Mouse (Mus musculus) forebrain, embryonic 11.5 days (tissue): Measurements from ENCODE around the gene Pard3. TPM values are rescaled to one million over a fixed set of nuclear protein-coding genes. Genes with fewer than 3 reads are reported as not detected.

Source experiments
- ATAC-seq: fragments of 200-750 bp; cut with Nextera tagmentation; replicated peaks from 2 replicates; pipeline ENCODE4 v1.8.0; 2017; ENCODE audit warnings: moderate TSS enrichment; ENCODE audit not compliant: low FRiP score
- DNase-seq: peaks from one replicate; pipeline ENCODE4 v3.0.0-alpha.2; 2017; ENCODE audit warnings: low spot score
- H3K27ac ChIP-seq: fragments of 300-500 bp; sonication (generic); 2 replicates; pipeline ENCODE4 v1.5.1; 2014; ENCODE audit warnings: low read depth, low read length
- H3K27me3 ChIP-seq: fragments of 300-500 bp; sonication (generic); 2 replicates; pipeline ENCODE4 v1.6.1; 2014; ENCODE audit warnings: mild to moderate bottlenecking, low read length, mixed read lengths; ENCODE audit not compliant: control insufficient read depth, insufficient read depth
- H3K36me3 ChIP-seq: fragments of 300-500 bp; sonication (generic); 2 replicates; pipeline ENCODE4 v1.6.1; 2014; ENCODE audit warnings: mild to moderate bottlenecking, low read length, moderate library complexity, mixed read lengths; ENCODE audit not compliant: control insufficient read depth, insufficient read depth
- H3K4me1 ChIP-seq: fragments of 300-500 bp; sonication (generic); replicated peaks from 2 replicates; pipeline ENCODE4 v1.6.1; 2014; ENCODE audit warnings: low read length, mixed read lengths; ENCODE audit not compliant: control insufficient read depth, insufficient read depth
- H3K4me2 ChIP-seq: fragments of 300-500 bp; sonication (generic); 2 replicates; pipeline ENCODE4 v1.6.1; 2014; ENCODE audit warnings: low read depth, mild to moderate bottlenecking, low read length, moderate library complexity, mixed read lengths; ENCODE audit not compliant: severe bottlenecking
- H3K4me3 ChIP-seq: fragments of 300-500 bp; sonication (generic); 2 replicates; pipeline ENCODE4 v1.5.1; 2014; ENCODE audit warnings: low read depth, low read length
- H3K9ac ChIP-seq: fragments of 300-500 bp; sonication (generic); 2 replicates; pipeline ENCODE4 v1.6.1; 2014; ENCODE audit warnings: low read length
- H3K9me3 ChIP-seq: fragments of 300-500 bp; sonication (generic); 2 replicates; pipeline ENCODE4 v1.6.1; 2016; ENCODE audit warnings: low read length, mixed read lengths; ENCODE audit not compliant: control insufficient read depth
- WGBS: fragments of 180-500 bp; shearing (Covaris S2); extraction: QIAGEN DNeasy Blood & Tissue Kit; methylation state at CpG from one replicate; pipeline ENCODE4 v1.1.7; 2014; 5-methylcytosine and 5-hydroxymethylcytosine counted together
- polyA plus RNA-seq: library from polyadenylated mRNA; unstranded; fragments of >200 nt; fragmentation: Nextera tagmentation; extraction: Ambion mirVana; gene quantifications from 2 replicates; pipeline ENCODE4 v1.2.1, GENCODE M21; 2014

Pard3 gene
- polyA plus RNA-seq, 1 experiment from 2014 or later = 39.8 TPM

DNA sequence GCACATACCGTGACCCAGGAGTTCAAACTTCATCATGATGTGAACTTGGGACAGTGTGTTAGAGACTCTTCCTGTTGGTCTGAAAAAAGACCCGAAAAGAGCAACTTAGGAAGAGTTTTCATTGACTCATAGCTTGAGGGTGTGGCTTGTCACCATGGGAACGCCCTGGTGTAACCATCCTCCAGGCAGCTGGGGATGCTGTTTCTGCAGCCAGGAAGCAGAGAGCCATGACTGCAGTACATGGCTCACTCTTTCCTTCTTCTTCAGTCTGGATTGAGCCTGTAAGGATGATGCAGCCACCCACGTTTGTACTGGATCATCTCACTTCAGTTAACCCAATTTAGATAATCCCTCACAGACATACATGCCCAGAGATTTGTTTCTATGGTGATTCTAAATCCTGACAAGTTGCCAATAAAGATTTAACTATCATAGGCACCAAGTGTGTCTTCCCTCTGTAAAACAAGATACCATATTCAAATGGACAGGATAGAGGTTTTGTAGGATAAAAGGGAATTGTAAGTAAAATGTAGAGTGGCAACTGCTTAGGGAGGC lies 431.6 kb downstream of the Pard3 start:
- WGBS = 59% methylated on average over 4 of the region's 4 CpGs
- H3K4me3 ChIP-seq = no peak overlapping the region
- DNase-seq (peak; percentile 58), ATAC-seq (0 out of 2 replicates have a peak, but pooled peaks have one; percentile 27)
- peaks cover 5% of the 10 kb centered on the region for H3K4me1 ChIP-seq
- H3K4me2 ChIP-seq = no peak overlapping the region
- no peaks in the 10 kb centered on the region for H3K27me3 ChIP-seq
- no peaks in the 10 kb centered on the region for H3K9me3 ChIP-seq
- no peak overlapping the region for H3K27ac ChIP-seq
- H3K36me3 ChIP-seq = no peaks in the 10 kb centered on the region
- H3K9ac ChIP-seq = no peak overlapping the region

- Histone ChIP-seq H3K9me3 (no peaks in the 10 kb centered on the region), H3K36me3 (no peaks in the 10 kb centered on the region), H3K27ac (peak overlapping the region; percentile 55; the same call in 1 of the 2 replicates), H3K27me3 (no peaks in the 10 kb centered on the region), H3K4me2 (no peak overlapping the region), H3K9ac (no peak overlapping the region), H3K4me3 (no peak overlapping the region), H3K4me1 (peaks cover 5% of the 10 kb centered on the region)
- WGBS = 17% methylated on average over 13 of the region's 13 CpGs
- ATAC-seq = 0 out of 2 replicates have a peak, but pooled peaks have one; percentile 44
- no peak for DNase-seq
These were observed 435.5 kb downstream of the Pard3 start for GRCm38 (mm10) chr8:127498997-127499719.

DNA sequence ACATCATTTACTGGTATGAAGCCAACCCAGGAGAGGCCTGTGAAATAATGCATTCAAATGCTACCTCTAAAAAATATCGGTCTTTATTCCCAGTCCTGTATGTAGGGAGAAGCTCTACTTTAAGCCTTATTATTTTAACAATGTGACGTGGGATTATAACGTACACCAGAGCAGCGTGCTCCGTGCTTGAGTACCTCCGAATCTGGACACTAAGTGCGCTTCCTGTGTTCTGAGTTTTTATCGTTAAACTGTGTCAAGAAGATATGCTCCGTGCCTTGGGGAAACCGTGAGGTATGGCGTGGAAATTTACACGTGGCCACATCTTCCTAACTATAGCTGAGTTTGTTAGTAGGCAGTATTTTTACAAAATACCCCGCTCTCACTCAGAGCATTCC lies 436.0 kb downstream of the Pard3 start:
- whole genome bisulfite sequencing = 69% methylated on average over 13 of the region's 13 CpGs
- ATAC-seq (peak; percentile 8; the same call in 1 of the 2 replicates), DNase-seq (no peak)
- Histone ChIP-seq H3K36me3 (no peaks in the 10 kb centered on the region), H3K27me3 (no peaks in the 10 kb centered on the region), H3K4me3 (no peak overlapping the region), H3K9me3 (no peaks in the 10 kb centered on the region), H3K27ac (peak overlapping the region; percentile 55), H3K4me2 (no peak overlapping the region), H3K4me1 (peaks cover 5% of the 10 kb centered on the region), H3K9ac (no peak overlapping the region)

- peak; percentile 75 for ATAC-seq
- H3K9me3 ChIP-seq = no peaks in the 10 kb centered on the region
- H3K4me2 ChIP-seq = no peak overlapping the region
- H3K36me3 ChIP-seq = no peaks in the 10 kb centered on the region
- WGBS = 11% methylated on average over 7 of the region's 7 CpGs
- peaks cover 5% of the 10 kb centered on the region for H3K4me1 ChIP-seq
- H3K9ac ChIP-seq = no peak overlapping the region
- peak; percentile 62 for DNase-seq
- no peaks in the 10 kb centered on the region for H3K27me3 ChIP-seq
- no peak overlapping the region for H3K4me3 ChIP-seq
- peak overlapping the region; percentile 55 for H3K27ac ChIP-seq
These were observed 436.5 kb downstream of the Pard3 start for GRCm38 (mm10) chr8:127500206-127500605.

DNA sequence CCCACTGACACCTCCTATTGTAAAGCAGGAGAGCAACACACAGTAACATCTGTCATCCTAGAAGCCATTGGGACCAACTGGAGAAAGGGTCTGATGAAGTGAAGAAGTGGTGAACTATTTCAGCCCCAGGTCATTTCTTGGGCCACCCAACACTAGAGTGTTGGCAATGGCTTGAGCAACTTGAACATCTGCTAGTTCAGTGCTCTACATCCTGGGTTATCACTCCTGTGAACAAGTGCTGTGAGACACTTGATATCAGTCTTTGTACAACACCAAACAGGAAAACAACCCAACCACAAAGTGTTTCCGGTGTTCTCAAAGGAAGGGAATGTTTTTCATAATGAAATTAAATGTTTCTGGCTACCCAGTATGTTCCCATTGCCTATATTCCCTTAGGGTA lies 438.1 kb downstream of the Pard3 start:
- ATAC-seq = no peak
- Histone ChIP-seq H3K9me3 (no peaks in the 10 kb centered on the region), H3K27ac (no peak overlapping the region), H3K4me3 (no peak overlapping the region), H3K9ac (no peak overlapping the region), H3K27me3 (no peaks in the 10 kb centered on the region), H3K4me1 (peaks cover 5% of the 10 kb centered on the region), H3K4me2 (no peak overlapping the region), H3K36me3 (no peaks in the 10 kb centered on the region)
- DNase-seq = no peak
- 87% methylated on average over 1 of the region's 1 CpGs for WGBS

DNA sequence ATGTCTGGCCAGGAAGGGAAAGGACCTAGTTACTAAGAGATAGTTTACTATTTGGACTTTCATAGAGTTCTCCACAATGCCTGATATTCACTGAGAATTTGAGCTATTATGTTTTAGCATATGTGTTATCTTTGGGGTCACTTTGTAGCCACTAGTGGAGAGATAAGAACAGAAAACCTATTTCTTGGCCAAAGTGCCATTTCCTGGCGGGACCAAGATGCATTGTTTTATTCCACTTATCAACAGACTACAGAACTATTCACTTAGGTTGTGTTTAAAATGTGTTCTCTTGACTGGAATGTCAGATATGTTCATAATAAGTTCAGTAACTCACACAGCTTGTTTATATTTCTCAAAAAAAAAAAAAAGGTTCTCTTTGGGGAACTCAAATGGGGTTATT lies 441.6 kb downstream of the Pard3 start:
- no peaks in the 10 kb centered on the region for H3K27me3 ChIP-seq
- no peak overlapping the region for H3K4me3 ChIP-seq
- H3K27ac ChIP-seq = no peak overlapping the region
- 90% methylated on average over 1 of the region's 1 CpGs for WGBS
- DNase-seq = no peak
- no peaks in the 10 kb centered on the region for H3K9me3 ChIP-seq
- no peak for ATAC-seq
- no peaks in the 10 kb centered on the region; the same call in 1 of the 2 replicates for H3K4me1 ChIP-seq
- H3K4me2 ChIP-seq = no peak overlapping the region
- no peak overlapping the region for H3K9ac ChIP-seq
- H3K36me3 ChIP-seq = no peaks in the 10 kb centered on the region

DNA sequence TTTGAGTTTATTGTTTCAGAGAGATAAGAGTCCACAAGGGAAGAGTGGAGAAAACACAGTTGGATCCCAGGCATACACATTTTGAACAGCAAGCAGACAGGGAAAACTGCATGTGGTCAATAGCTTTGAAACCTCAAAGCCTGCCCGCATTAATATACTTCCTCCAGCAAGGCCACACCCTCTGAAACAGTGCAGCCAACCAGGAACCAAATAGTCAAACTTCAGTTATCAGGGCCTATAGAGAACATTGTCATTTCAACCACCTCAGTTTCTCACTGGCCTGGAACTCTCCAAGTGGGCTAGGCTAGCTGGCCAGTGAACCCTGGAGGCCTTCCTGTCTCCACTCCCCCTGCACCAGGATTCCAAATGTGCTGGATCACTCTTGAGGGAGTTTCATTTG lies 442.6 kb downstream of the Pard3 start:
- Histone ChIP-seq H3K9ac (no peak overlapping the region), H3K9me3 (no peaks in the 10 kb centered on the region), H3K4me2 (no peak overlapping the region), H3K36me3 (no peaks in the 10 kb centered on the region), H3K27me3 (no peaks in the 10 kb centered on the region), H3K27ac (no peak overlapping the region), H3K4me1 (peaks cover 2% of the 10 kb centered on the region; the same call in 1 of the 2 replicates), H3K4me3 (no peak overlapping the region)
- WGBS = 93% methylated on average over 1 of the region's 1 CpGs
- no peak for ATAC-seq
- no peak for DNase-seq

DNA sequence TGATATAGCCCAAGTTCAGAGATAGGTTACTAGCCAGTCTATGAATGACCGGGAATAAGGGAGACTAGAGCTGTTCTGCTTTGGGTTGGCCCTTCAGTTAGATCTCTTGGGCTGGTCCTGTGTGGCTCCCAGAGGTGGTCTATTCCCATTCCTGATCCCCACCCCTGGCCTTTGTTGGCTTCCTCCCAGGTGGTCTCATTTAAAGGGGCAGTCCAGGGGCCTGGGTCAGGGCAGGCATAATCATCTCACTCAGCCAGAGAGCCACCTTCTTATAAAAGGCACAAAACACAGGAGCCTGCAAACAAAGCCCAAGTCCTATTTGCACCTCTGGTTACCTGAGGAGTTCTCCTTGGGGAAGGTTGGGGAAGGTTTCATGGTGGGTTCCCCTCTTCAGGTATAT lies 447.6 kb downstream of the Pard3 start:
- no peaks in the 10 kb centered on the region for H3K36me3 ChIP-seq
- H3K27ac ChIP-seq = no peak overlapping the region
- no peaks in the 10 kb centered on the region for H3K9me3 ChIP-seq
- H3K9ac ChIP-seq = no peak overlapping the region
- H3K4me2 ChIP-seq = no peak overlapping the region
- peaks cover 2% of the 10 kb centered on the region; the same call in 1 of the 2 replicates for H3K4me1 ChIP-seq
- 65% methylated on average over 1 of the region's 1 CpGs for WGBS
- ATAC-seq (no peak), DNase-seq (no peak)
- no peaks in the 10 kb centered on the region for H3K27me3 ChIP-seq
- H3K4me3 ChIP-seq = no peak overlapping the region
